Mouse (Mus musculus): ENCODE measurements around the gene D430019H16Rik. TPM values are rescaled to one million over a fixed set of nuclear protein-coding genes. Genes with fewer than 3 reads are reported as not detected.

D430019H16Rik gene
- polyA plus RNA-seq, 1 experiment from 2014 or later = 1.1 TPM

DNA sequence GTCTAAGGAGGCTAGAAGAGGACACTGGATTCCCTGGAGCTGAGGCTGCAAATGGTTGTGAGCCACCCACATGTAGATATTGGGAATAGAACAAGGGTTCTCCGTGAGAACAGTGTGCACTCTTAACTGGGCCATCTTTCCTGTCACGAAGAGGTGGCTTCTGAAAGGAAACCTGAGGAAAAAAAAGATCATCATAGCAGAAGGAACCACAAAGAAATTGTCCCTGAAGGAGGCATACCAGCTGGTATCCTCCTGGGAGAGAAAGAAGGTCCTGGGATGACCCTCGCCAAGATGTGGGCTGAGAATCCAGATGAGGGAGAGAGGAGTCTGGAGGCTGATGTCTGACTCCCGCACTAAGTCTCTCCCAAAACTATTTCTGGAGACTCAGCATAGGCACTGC is 4.4 kb upstream of the D430019H16Rik start:
- no peak overlapping the region for H3K4me3 ChIP-seq
- no peak overlapping the region for H3K27ac ChIP-seq
- no peaks in the 10 kb centered on the region for H3K9me3 ChIP-seq
- 72% methylated on average over 4 of the region's 4 CpGs for WGBS
- no peaks in the 10 kb centered on the region for H3K27me3 ChIP-seq
- no peak for ATAC-seq (ENCODE audit: borderline replicate concordance, extremely low read depth, low FRiP score, low TSS enrichment)
- H3K9ac ChIP-seq = no peak overlapping the region
- H3K4me1 ChIP-seq = peaks cover 11% of the 10 kb centered on the region
- H3K4me2 ChIP-seq = no peak overlapping the region
- no peaks in the 10 kb centered on the region for H3K36me3 ChIP-seq

DNA sequence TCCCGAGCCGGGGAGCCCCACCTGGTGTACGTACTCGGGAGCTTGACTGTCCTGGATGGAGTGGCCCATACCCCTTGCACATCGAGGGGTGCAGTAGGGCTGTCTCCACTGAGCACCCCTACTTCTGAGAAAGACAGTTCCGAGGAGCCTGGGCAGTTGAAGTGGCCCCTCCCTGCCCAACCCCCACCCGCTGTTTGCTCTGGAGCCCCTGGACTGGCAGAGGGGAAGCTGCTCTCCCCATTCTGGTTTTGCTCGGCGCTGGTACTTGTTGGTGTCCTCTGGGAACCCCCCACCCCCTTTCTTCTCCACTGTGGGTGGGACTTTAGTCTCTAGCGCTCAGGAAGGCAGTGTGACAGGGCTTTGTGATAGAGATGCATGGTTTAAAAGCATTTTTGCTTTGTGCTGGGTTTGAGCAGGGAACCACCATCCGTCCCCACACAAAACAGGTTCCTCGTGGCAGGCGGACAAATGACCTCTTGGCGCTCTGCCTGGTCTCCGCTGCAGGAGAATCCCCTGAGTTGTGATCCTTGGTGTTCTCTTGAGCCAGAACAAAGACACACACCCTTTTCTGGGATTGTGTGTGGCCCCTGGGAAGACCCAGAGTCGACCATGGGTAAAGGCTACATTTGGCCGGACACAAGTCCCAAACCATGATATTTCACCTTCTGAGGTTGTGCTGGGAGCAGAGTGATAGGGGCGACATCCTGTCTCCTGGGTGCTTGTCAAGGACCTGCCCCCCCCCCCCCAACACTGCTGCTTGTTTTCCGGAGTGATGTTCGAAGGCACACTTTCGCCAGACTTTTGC is 804 bp downstream of the D430019H16Rik start:
- H3K27ac ChIP-seq = peak overlapping the region; percentile 42
- no peaks in the 10 kb centered on the region for H3K27me3 ChIP-seq
- ATAC-seq (ENCODE audit: borderline replicate concordance, extremely low read depth, low FRiP score, low TSS enrichment) = peak; percentile 41; the same call in 1 of the 2 replicates
- H3K4me1 ChIP-seq = peaks cover 25% of the 10 kb centered on the region
- no peaks in the 10 kb centered on the region for H3K9me3 ChIP-seq
- WGBS = 2% methylated on average over 21 of the region's 21 CpGs
- H3K4me3 ChIP-seq = peak overlapping the region; percentile 64
- no peaks in the 10 kb centered on the region for H3K36me3 ChIP-seq
- H3K4me2 ChIP-seq = peak overlapping the region; percentile 96
- H3K9ac ChIP-seq = peak overlapping the region; percentile 60

DNA sequence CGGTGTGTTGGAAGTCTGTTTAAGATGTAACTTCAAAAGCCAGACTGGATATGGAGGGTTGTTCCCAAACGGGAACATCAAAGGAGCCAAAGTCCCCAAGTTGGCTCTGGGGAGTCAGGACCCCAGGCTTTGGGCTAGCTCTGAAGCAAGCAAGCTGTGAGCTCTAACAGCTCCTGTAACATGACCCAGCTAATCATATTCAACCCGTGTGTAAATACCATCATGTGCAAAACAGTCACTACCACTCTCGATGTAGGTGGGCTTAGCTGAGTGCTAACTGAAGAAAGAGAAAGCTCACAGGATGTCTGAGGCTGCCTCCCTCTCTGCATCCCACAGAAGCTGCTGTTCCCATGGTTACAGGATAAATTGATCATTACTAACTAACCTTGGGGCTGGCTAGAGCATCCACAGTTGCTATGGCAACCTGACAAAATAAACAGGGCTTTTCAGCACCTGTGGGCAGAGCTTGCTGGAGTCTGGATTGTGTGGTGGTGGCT is 1.5 kb downstream of the D430019H16Rik start:
- peak overlapping the region; percentile 64 for H3K4me3 ChIP-seq
- H3K4me2 ChIP-seq = peak overlapping the region; percentile 96
- ATAC-seq (ENCODE audit: borderline replicate concordance, extremely low read depth, low FRiP score, low TSS enrichment) = no peak

DNA sequence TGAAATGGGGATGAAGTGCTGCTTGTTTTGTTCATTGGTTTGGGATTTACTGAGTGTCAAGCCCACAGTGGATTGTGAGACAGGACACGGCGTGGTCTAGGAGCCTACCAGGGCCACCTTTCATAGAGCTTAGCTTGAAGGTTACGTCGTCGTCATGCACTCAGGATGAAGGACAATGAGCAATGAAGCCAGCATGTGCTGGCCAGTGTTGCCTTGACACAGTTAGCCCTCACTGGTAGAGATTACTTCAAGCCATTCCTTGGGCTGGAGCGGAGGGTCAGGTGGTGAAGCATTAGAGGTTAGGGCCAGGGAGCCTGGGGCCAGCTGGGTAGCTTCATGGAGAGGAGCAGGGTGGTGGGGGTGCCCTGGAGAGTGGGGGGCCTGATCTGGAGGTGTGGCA is 5.1 kb downstream of the D430019H16Rik start:
- WGBS = 93% methylated on average over 6 of the region's 6 CpGs
- no peak for ATAC-seq (ENCODE audit: borderline replicate concordance, extremely low read depth, low FRiP score, low TSS enrichment)

More for the DNA sequence above, 1.5 kb downstream of the D430019H16Rik start:
- Histone ChIP-seq H3K9ac (peak overlapping the region; percentile 60; the same call in 1 of the 2 replicates), H3K9me3 (no peaks in the 10 kb centered on the region), H3K27me3 (no peaks in the 10 kb centered on the region), H3K36me3 (no peaks in the 10 kb centered on the region), H3K27ac (no peak overlapping the region), H3K4me1 (peaks cover 25% of the 10 kb centered on the region)
- under 1% methylated on average over 4 of the region's 4 CpGs for WGBS

DNA sequence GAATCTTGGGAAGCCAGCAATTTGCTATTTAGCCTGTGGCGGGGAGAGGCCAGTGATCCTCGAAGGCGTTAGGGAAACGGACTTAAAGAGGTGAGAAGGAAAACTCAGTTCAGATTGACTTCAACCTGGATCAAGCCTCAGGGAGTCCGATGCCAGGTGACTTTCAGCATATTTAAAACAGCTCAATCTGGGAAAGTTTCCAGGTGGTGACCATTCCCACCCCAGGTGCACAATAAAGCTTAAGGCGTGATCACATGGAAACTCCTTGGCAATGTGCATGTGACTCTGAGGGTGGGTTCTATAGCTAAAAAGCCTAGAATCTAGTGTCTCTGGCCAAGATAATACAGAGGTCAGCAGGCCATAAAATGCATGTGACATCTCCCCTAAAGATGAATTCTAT is 7.4 kb downstream of the D430019H16Rik start:
- no peak for ATAC-seq (ENCODE audit: borderline replicate concordance, extremely low read depth, low FRiP score, low TSS enrichment)
- Histone ChIP-seq H3K36me3 (no peaks in the 10 kb centered on the region), H3K27me3 (no peaks in the 10 kb centered on the region), H3K9ac (no peak overlapping the region), H3K27ac (no peak overlapping the region), H3K4me2 (no peak overlapping the region), H3K4me3 (no peak overlapping the region), H3K4me1 (no peaks in the 10 kb centered on the region), H3K9me3 (no peaks in the 10 kb centered on the region)
- 81% methylated on average over 6 of the region's 6 CpGs for WGBS

More for the DNA sequence above, 5.1 kb downstream of the D430019H16Rik start:
- Histone ChIP-seq H3K36me3 (no peaks in the 10 kb centered on the region), H3K4me1 (peaks cover 16% of the 10 kb centered on the region), H3K4me2 (no peak overlapping the region), H3K9ac (no peak overlapping the region), H3K9me3 (no peaks in the 10 kb centered on the region), H3K27me3 (no peaks in the 10 kb centered on the region), H3K27ac (no peak overlapping the region), H3K4me3 (no peak overlapping the region)

DNA sequence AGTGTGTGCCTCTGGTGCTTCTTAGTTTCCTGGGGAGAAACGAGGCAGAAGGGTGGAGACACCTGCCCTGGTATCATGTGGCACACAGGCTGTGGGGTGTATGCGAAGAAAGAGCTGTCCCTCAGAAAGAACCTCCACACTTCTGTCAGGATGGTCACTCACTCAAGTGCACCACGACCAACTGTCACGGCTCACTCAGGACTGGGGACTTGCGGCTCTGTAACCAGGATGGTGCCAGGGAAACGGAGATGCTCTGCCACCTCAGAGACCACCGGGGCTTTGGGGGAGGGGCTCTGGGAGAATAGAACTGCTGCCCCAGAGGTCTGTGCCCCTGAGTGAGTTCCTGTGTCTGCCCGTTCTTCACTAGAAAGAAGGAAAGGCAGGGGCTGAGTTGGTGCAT is 15.4 kb downstream of the D430019H16Rik start:
- Histone ChIP-seq H3K9ac (no peak overlapping the region), H3K4me1 (peaks cover 23% of the 10 kb centered on the region), H3K4me2 (no peak overlapping the region), H3K27ac (no peak overlapping the region), H3K27me3 (no peaks in the 10 kb centered on the region), H3K9me3 (no peaks in the 10 kb centered on the region), H3K4me3 (no peak overlapping the region), H3K36me3 (no peaks in the 10 kb centered on the region)
- ATAC-seq (ENCODE audit: borderline replicate concordance, extremely low read depth, low FRiP score, low TSS enrichment) = no peak
- WGBS = 57% methylated on average over 8 of the region's 8 CpGs

DNA sequence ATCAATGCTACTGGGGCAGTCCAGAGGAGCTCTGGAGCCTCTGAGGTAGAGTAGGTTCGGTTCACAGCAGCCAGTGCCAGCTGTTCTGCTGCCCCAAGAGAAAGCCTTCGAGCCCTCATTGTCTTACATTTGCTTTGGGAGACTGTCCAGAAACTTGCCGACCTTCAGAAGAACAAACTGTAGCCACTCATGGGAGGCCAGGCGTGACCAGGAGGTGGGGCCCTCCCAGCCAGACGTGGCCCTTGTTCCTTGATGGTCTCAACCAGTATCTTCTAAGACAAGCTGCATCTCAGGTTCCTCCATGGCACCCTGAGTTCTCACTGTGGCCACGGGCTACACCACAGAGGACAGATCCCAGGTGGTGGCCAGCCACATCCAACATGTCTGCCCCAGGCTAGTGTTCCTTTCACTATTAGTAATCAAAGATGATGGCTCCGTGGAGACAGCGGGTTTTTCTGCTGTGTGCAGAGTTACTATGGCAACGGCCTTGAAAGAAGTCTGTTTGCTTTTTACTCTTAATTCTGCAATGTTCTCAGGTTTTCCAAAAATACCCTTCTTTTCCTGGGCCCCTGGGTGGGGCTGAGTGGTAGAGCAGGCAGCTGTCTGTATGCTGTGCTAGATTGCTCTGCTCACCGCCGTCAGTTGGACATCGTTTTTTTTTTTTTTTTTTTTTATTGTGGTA is 21.7 kb downstream of the D430019H16Rik start:
- Histone ChIP-seq H3K4me1 (peaks cover 6% of the 10 kb centered on the region; the same call in 1 of the 2 replicates), H3K27ac (no peak overlapping the region), H3K4me2 (no peak overlapping the region; the same call in 1 of the 2 replicates), H3K27me3 (no peaks in the 10 kb centered on the region), H3K4me3 (no peak overlapping the region), H3K36me3 (no peaks in the 10 kb centered on the region), H3K9ac (no peak overlapping the region), H3K9me3 (no peaks in the 10 kb centered on the region)
- ATAC-seq (ENCODE audit: borderline replicate concordance, extremely low read depth, low FRiP score, low TSS enrichment) = no peak
- 64% methylated on average over 12 of the region's 12 CpGs for WGBS

DNA sequence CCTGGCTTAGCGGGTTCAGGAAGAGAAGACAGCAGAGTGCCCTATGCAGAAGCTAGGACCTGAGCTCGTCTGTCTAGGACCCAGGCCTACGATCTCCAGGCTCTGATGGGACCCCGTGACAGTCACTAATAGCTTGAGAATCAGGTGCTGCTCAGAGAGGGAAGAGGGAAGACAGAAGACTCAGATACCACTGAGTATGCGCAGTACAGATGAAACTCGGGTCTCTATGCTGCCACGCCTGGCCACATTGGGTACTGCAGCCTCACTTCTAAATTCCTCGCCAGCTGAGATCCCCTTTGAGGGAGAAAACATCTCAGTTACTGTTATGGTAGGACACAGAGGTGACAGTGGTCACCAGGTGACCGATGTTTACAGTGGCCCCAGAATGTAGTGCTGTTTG is 22.8 kb downstream of the D430019H16Rik start:
- H3K9ac ChIP-seq = no peak overlapping the region
- H3K27ac ChIP-seq = no peak overlapping the region
- H3K9me3 ChIP-seq = no peaks in the 10 kb centered on the region
- peaks cover 6% of the 10 kb centered on the region; the same call in 1 of the 2 replicates for H3K4me1 ChIP-seq
- H3K36me3 ChIP-seq = no peaks in the 10 kb centered on the region
- no peak overlapping the region for H3K4me2 ChIP-seq
- no peak overlapping the region for H3K4me3 ChIP-seq
- no peaks in the 10 kb centered on the region for H3K27me3 ChIP-seq
- 40% methylated on average over 9 of the region's 9 CpGs for WGBS
- ATAC-seq (ENCODE audit: borderline replicate concordance, extremely low read depth, low FRiP score, low TSS enrichment) = peak; percentile 10; the same call in 1 of the 2 replicates

DNA sequence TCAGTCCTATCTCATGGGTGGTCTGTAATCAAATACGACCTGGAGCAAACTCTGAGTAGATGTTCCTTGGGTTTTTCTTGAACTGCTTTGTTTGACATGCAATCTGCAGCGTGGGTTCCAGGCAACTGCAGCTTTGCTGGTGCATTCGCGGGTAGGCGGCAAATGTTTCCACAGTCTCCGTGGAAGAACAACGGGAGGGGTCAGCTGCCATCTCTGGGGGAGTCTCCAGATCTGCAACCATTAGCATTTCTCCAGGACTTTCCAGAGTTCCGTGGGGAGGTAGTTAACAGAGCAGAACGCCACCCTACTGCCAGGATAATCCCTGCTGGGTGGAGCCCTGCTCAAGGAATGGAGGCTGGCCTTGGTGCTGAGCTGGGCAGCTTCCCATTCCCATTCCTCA is 23.3 kb downstream of the D430019H16Rik start:
- Histone ChIP-seq H3K9me3 (no peaks in the 10 kb centered on the region), H3K4me1 (peaks cover 6% of the 10 kb centered on the region; the same call in 1 of the 2 replicates), H3K27me3 (no peaks in the 10 kb centered on the region), H3K4me2 (no peak overlapping the region), H3K4me3 (no peak overlapping the region), H3K9ac (no peak overlapping the region), H3K36me3 (no peaks in the 10 kb centered on the region), H3K27ac (no peak overlapping the region)
- no peak for ATAC-seq (ENCODE audit: borderline replicate concordance, extremely low read depth, low FRiP score, low TSS enrichment)
- 70% methylated on average over 9 of the region's 9 CpGs for WGBS

DNA sequence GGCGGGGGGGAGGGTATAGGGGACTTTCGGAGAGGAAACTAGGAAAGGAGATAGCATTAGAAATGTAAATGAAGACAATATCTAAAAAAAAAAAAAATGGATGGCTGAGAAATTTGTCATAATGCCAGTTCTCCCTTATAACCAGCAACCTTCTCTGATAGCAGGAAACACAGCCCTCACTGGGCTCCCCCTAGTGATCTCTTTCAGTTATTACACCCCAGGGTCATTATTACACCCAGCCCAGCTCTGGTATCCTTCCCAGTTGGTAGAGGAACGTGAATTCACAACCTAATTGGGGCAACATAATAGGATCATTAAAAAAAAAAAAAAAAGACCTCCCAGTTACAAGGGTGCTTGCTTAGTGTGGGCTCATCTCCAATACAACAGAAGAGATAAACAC is 29.8 kb downstream of the D430019H16Rik start:
- no peak overlapping the region for H3K4me2 ChIP-seq
- H3K27me3 ChIP-seq = no peaks in the 10 kb centered on the region
- no peak overlapping the region for H3K9ac ChIP-seq
- H3K36me3 ChIP-seq = no peaks in the 10 kb centered on the region
- no peaks in the 10 kb centered on the region for H3K4me1 ChIP-seq
- no peak for ATAC-seq (ENCODE audit: borderline replicate concordance, extremely low read depth, low FRiP score, low TSS enrichment)
- 57% methylated on average over 3 of the region's 3 CpGs for WGBS
- H3K27ac ChIP-seq = no peak overlapping the region
- no peaks in the 10 kb centered on the region for H3K9me3 ChIP-seq
- no peak overlapping the region for H3K4me3 ChIP-seq

DNA sequence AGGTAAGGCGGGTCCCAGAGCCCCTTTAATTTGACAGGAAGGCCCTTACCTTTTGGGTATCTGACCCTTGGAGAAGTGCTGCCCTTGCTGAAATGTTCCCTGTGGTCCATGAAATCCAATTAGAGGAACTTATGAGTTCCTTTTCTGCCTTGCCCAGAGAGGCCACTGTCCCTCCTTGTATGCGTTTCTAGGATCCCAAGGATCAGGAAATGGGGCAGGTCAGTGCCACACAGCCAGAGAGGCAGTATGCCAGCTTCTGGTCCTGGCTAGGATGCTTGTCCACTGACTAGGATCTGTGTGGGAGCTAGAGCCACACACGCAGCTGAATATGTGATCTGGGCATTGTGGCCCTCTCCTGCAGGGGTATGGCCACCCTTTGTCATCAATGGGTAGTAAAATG is 36.6 kb downstream of the D430019H16Rik start:
- H3K27me3 ChIP-seq = no peaks in the 10 kb centered on the region
- no peak overlapping the region for H3K4me3 ChIP-seq
- WGBS = 88% methylated on average over 3 of the region's 3 CpGs
- H3K27ac ChIP-seq = no peak overlapping the region
- no peak for ATAC-seq (ENCODE audit: borderline replicate concordance, extremely low read depth, low FRiP score, low TSS enrichment)
- H3K9me3 ChIP-seq = no peaks in the 10 kb centered on the region
- H3K36me3 ChIP-seq = no peaks in the 10 kb centered on the region
- H3K9ac ChIP-seq = no peak overlapping the region
- H3K4me1 ChIP-seq = no peaks in the 10 kb centered on the region
- H3K4me2 ChIP-seq = no peak overlapping the region

DNA sequence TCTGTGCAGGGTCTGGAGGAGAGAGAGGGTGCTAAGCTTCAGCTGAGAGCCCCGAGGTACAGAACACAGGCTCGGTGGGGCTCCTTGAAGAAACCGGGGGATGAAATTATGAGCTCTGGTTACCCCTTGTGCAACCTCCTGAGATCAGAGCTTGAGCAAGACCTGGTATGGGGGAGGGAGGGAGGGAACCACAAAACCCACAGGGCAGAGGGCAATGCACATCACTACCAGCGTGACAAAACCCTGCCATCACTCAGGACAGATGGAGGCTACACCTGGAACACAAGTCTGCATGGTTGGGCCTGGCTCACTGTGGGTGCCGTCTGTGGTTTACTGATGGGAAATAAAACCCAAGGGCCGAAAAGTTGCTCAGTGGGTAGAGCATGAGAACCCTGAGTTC is 37.1 kb downstream of the D430019H16Rik start:
- no peak for ATAC-seq (ENCODE audit: borderline replicate concordance, extremely low read depth, low FRiP score, low TSS enrichment)
- Histone ChIP-seq H3K9me3 (no peaks in the 10 kb centered on the region), H3K27ac (no peak overlapping the region), H3K36me3 (no peaks in the 10 kb centered on the region), H3K27me3 (no peaks in the 10 kb centered on the region), H3K9ac (no peak overlapping the region), H3K4me1 (no peaks in the 10 kb centered on the region), H3K4me3 (no peak overlapping the region), H3K4me2 (no peak overlapping the region)
- 83% methylated on average over 6 of the region's 6 CpGs for WGBS

All from lung, embryonic 15.5 days (tissue).